Mouse (Mus musculus): ENCODE results near the gene Gm20388. TPM values are rescaled to one million over a fixed set of nuclear protein-coding genes. Genes with fewer than 3 reads are reported as not detected.
"Not testable (repeated sequence)": the region's sequence is repeated elsewhere in the genome, so short reads cannot be mapped to it uniquely, and the experiment has no call there.

The Gm20388 gene
- polyA plus RNA-seq, 1 experiment from 2014 or later, result 47.1 TPM

DNA sequence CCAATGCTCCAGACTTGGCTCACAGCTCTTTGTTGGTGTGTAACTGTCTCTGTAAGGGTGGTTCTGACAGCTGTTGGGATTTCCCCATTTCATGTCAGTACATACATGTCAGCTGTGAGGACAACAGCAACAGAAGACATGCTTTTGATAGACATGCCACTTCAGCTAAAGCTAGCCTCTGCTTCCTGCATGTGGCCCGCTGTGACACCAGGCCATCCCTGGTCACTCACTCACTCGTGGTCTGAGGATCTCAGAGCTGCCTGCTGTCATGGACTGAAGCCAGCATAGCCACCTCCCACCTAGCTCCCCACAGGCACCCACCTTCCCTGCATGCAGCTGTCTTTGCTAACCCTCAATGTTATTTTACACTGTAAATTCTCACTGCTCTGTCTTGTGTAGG is 1686.9 kb downstream of the Gm20388 start:
- 77% methylated on average over 2 of the region's 2 CpGs for WGBS (ENCODE audit: missing documents)
- peaks cover 29% of the 10 kb centered on the region for H3K79me2 ChIP-seq (ENCODE audit: inconsistent target)
- peaks cover 44% of the 10 kb centered on the region for H3K36me3 ChIP-seq (ENCODE audit: inconsistent target)

DNA sequence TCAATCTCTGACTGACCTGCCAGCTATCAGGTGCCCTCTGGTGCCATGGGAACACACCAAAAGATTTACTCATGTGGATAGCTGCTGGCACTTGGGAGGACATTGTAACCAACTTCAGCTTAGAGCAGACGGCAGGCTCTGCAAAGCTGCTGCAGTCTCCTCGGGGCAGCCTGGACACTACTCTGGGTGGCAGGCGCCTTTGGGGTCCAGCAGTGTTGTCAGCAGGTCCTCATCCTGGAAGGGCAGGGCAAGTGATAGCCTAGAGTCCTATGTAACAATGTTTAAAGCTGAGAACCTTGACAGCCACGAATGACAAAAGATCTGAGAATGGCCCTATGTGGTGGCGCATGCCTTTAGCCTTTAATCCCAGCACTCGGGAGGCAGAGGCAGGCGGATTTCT is 1687.5 kb downstream of the Gm20388 start:
- peaks cover 22% of the 10 kb centered on the region for H3K79me2 ChIP-seq (ENCODE audit: inconsistent target)
- H3K27ac ChIP-seq, result no peak overlapping the region
- no peak overlapping the region for H3K4me3 ChIP-seq (ENCODE audit: inconsistent target)
- peaks cover 43% of the 10 kb centered on the region for H3K36me3 ChIP-seq (ENCODE audit: inconsistent target)
- WGBS (ENCODE audit: missing documents), result 95% methylated on average over 7 of the region's 7 CpGs

More for the DNA sequence above, 1686.9 kb downstream of the Gm20388 start:
- H3K4me3 ChIP-seq (ENCODE audit: inconsistent target); H3K27ac ChIP-seq: not testable (repeated sequence)

DNA sequence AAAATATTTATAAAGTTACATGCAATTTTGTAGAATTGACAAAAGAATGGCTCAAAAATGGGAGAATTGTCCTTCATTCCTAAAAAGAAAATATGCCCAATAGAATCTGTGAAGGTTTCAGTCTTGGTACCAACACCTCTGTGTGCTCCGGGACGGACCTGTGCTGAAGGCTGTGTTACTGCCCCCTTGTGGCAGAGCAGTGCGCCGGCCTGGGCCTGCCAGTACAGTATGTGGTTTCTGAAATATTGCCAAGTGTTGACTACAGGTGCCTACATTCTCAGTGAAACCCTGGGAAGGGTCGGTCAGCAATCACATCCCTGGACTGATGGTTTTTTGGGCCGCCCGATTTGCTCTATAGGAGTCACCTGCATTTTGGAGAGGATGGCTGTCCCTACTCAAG is 1688.3 kb downstream of the Gm20388 start:
- H3K79me2 ChIP-seq (ENCODE audit: inconsistent target), result peaks cover 15% of the 10 kb centered on the region
- peaks cover 36% of the 10 kb centered on the region for H3K36me3 ChIP-seq (ENCODE audit: inconsistent target)
- WGBS (ENCODE audit: missing documents), result 27% methylated on average over 7 of the region's 7 CpGs
- no peak overlapping the region for H3K4me3 ChIP-seq (ENCODE audit: inconsistent target)
- no peak overlapping the region for H3K27ac ChIP-seq

DNA sequence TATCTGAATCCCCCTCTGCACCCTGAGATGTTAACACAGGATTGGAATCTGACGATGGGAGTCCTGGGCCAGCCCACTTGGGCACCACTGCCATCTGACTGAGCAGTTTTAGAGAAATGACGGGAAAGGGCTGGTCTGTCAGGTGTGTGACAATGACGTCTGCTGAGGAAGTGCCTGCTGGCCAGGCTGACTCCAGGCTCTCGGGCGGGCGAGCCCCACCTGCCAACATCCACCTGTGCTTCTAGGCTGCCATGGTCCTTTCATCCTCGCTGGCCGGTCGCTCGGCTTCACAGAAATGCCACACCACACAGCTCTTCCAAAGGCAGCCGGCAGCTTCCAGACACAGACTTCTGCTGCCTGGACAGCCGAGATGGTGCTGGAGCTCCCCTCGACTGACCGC is 1689.2 kb downstream of the Gm20388 start:
- H3K4me3 ChIP-seq (ENCODE audit: inconsistent target), result no peak overlapping the region
- WGBS (ENCODE audit: missing documents), result 95% methylated on average over 13 of the region's 14 CpGs
- H3K79me2 ChIP-seq (ENCODE audit: inconsistent target), result peaks cover 5% of the 10 kb centered on the region; the same call in 1 of the 2 replicates
- peaks cover 27% of the 10 kb centered on the region for H3K36me3 ChIP-seq (ENCODE audit: inconsistent target)
- no peak overlapping the region for H3K27ac ChIP-seq

DNA sequence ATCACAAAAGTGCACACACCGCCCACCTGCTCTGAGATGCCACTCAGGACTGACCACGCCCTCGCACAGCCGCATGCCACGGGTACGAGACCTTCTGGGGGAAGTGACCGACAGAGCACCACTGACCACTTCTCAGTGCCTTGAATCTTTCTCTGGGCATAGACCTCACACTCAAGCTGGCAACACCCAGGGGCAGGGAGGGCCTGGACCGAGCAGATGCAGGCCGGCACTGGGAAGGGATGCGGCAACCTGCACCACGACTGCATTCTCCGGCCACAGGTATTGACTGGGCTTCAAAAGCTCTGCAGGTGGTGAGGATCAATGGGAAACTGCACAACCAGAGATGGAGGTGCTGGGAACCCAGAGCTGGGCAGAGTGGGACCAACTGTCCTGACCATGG is 1691.8 kb downstream of the Gm20388 start:
- Histone ChIP-seq H3K79me2 (ENCODE audit: inconsistent target) (no peaks in the 10 kb centered on the region), H3K36me3 (ENCODE audit: inconsistent target) (peaks cover 8% of the 10 kb centered on the region; the same call in 1 of the 2 replicates)
- 92% methylated on average over 12 of the region's 12 CpGs for WGBS (ENCODE audit: missing documents)

DNA sequence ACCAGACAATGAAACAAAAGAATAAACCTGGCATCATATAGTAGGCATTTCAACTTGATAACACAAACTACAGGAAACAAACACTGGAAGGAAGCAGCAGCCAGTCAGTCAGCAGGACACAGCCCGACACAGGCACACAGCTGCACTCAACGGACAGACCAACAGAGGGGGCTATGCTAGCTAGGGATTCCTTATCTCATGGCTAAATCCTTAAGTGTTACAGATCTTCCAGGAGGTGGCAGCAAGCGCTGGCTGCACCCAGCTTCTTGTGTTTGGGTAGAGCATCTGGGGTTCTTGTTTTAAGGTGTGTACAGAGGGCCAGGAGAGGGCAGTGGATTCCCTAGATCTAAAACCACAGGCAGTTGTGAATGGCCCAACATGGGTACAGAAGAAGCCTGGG is 1692.2 kb downstream of the Gm20388 start:
- no peak overlapping the region for H3K27ac ChIP-seq
- H3K79me2 ChIP-seq (ENCODE audit: inconsistent target), result no peaks in the 10 kb centered on the region
- WGBS (ENCODE audit: missing documents), result 14% methylated on average over 3 of the region's 3 CpGs
- peaks cover 3% of the 10 kb centered on the region; the same call in 1 of the 2 replicates for H3K36me3 ChIP-seq (ENCODE audit: inconsistent target)
- H3K4me3 ChIP-seq (ENCODE audit: inconsistent target), result no peak overlapping the region

More for the DNA sequence above, 1691.8 kb downstream of the Gm20388 start:
- no peak overlapping the region for H3K27ac ChIP-seq
- no peak overlapping the region for H3K4me3 ChIP-seq (ENCODE audit: inconsistent target)

DNA sequence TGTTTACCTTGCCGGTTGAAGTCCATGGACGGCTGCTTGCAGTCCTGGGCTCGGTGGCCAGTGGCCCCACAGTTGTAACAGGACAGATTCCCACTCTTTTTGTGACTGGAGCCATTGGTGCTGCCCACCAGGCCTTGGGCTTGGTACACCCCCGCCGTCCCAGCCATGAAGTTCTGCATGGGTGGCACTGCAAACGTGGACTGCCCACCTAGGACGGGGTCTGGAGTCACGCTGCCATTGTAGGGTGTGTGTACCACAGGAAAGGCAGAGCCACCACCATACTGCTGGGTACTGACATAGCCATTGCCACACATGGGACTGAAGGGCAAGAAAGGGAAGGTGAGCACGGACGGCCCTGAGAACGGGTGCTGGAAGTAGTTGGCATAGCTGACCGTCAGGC is 1693.2 kb downstream of the Gm20388 start:
- no peak overlapping the region for H3K27ac ChIP-seq
- H3K4me3 ChIP-seq (ENCODE audit: inconsistent target), result no peak overlapping the region
- H3K79me2 ChIP-seq (ENCODE audit: inconsistent target), result no peaks in the 10 kb centered on the region
- no peaks in the 10 kb centered on the region for H3K36me3 ChIP-seq (ENCODE audit: inconsistent target)
- WGBS (ENCODE audit: missing documents), result 93% methylated on average over 12 of the region's 12 CpGs

DNA sequence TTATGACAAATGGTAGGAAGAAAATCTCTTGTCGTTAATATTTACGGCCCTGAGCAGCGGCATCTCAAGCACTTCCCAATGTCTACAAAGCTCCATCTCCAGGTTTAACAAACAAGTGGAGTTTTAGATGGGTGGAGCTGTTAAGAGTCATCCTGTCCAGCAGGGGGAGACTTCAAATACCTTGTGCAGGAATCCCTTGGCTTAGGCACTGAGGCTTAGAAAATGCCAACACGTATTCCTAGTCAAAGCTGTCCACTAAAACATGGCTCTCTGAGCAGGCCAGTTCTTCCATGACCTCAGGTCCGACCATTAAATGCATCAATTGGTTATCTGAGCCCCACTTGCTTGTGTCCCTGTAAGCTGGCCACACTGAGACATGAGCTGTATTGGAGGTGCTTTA is 1697.0 kb downstream of the Gm20388 start:
- Histone ChIP-seq H3K79me2 (ENCODE audit: inconsistent target) (no peaks in the 10 kb centered on the region), H3K27ac (no peak overlapping the region), H3K4me3 (ENCODE audit: inconsistent target) (no peak overlapping the region), H3K36me3 (ENCODE audit: inconsistent target) (no peaks in the 10 kb centered on the region)
- WGBS (ENCODE audit: missing documents), result 92% methylated on average over 5 of the region's 5 CpGs

DNA sequence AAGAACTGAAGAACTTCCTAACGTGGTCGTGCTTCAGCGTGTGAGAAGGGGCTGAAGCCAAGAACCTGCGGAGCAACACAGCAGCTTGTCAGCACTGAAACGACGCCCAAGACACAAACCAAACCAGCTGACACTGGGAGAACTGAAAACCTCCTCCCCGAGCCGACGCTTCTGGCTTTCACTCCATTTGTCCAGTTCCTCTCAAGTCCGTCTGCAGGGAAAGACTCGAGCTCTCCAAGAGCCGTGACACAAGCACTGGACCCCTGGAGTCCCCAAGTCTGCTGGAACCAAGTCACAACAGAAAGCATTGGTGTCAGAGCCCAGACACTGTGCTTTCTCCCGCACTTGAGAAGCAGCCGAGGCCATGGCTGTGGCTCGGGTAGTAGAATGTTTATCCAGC is 1698.6 kb downstream of the Gm20388 start:
- H3K36me3 ChIP-seq (ENCODE audit: inconsistent target), result no peaks in the 10 kb centered on the region
- H3K79me2 ChIP-seq (ENCODE audit: inconsistent target), result no peaks in the 10 kb centered on the region
- H3K27ac ChIP-seq, result no peak overlapping the region
- WGBS (ENCODE audit: missing documents), result 93% methylated on average over 15 of the region's 15 CpGs
- H3K4me3 ChIP-seq (ENCODE audit: inconsistent target), result no peak overlapping the region

DNA sequence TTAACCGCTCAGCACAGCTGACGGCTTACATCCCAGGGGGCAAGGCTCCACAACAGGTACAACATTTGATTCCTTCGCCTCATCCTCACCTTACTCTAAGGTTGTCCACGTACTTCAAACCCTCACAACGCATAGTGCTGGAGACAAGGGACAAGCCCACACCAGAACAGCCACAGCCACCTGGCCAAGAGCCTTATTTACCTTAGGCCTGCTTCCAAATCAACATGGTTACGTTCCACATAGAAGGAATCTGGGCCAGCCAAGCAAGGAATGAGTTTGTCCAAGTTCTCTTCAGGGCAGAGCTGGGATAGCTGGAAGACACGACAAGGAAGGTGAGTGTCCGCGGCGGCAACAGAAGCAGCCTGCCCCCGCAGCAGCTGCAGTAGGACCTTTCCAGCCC is 1699.3 kb downstream of the Gm20388 start:
- no peaks in the 10 kb centered on the region for H3K36me3 ChIP-seq (ENCODE audit: inconsistent target)
- no peaks in the 10 kb centered on the region for H3K79me2 ChIP-seq (ENCODE audit: inconsistent target)
- H3K4me3 ChIP-seq (ENCODE audit: inconsistent target), result no peak overlapping the region
- H3K27ac ChIP-seq, result no peak overlapping the region
- 94% methylated on average over 11 of the region's 11 CpGs for WGBS (ENCODE audit: missing documents)

DNA sequence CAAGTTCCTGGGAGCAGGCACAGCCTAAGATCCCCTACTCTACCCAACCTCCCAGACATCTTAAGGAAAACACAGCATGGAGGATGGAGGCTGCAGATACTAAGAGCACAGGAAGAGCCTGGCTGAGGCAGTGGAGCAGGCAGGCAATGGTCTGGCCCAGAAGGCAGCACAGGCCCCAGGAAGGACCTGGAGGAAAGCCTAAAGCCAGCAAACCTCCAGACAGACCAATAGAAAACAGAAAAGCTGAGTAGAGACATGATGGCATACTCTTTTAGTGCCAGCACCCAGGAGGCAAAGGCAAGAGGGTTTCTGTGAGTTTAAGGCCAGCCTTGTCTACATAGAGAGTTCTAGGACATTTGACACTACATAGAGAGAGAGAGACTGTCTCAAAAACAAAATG is 1702.8 kb downstream of the Gm20388 start:
- no peak overlapping the region for H3K4me3 ChIP-seq (ENCODE audit: inconsistent target)
- H3K79me2 ChIP-seq (ENCODE audit: inconsistent target), result no peaks in the 10 kb centered on the region
- H3K36me3 ChIP-seq (ENCODE audit: inconsistent target), result no peaks in the 10 kb centered on the region
- H3K27ac ChIP-seq, result no peak overlapping the region

DNA sequence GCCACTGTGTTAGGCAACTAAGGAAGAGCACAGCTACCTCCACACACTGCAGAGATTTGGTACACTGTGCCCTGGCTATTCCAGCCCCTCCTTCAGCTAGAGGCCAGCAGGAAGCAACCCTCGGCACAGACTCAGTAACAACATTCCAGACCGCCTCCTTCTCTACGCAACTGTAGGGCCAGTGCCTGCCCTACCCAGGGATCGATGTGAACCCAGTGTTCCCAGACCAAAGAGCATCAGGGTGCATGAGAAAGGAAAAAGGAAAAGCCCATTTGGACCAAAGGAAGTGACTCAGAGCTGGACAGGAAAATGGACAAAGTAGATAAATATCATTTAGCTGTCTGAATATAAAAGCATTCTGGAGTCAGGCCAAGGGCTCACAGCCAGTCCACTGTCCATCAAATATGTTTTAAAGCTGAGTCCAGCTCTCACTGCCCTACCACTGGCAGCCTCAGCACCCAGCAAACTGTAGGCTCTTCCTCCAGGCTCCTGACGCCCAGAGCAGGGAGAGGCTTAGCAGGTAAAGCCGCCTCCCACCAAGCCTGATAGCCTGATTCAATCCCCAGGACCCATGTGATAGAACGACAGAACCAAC is 1708.9 kb downstream of the Gm20388 start:
- H3K27ac ChIP-seq, result no peak overlapping the region
- H3K4me3 ChIP-seq (ENCODE audit: inconsistent target), result no peak overlapping the region
- H3K79me2 ChIP-seq (ENCODE audit: inconsistent target), result no peaks in the 10 kb centered on the region
- H3K36me3 ChIP-seq (ENCODE audit: inconsistent target), result no peaks in the 10 kb centered on the region
- WGBS (ENCODE audit: missing documents), result 65% methylated on average over 7 of the region's 7 CpGs

DNA sequence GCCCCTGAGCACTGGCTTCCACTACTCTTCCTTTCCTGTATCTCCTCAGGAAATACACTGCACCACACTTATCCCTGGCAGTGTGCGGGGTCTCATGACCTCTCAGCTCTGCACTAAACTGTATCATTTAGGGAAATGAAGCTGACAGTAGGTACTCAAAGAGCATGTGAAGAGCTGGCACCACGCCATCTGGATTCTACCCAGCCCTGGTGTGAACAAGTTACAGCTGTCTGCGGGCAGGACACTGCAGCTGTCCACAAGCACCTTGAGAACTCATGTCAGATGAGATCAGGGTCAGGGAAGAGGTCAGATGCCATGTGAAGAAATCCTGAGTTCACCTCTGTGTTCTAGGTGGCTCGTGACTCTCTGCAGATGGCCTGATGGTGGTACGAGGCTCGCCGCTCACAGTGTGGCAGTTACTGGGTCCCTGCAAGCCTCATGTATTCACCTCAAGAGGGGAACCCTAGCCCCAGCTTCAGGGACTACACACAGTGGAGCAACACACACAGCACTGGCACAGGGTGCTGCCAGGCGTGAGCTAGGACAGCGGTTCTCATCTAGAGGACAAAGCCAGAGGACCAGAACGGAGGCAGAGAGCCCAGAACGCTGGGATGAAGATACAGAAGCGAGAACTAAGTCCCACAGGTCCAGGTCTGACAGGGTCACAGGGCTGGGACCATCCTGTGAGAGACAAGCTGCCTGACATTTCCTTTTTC is 1710.3 kb downstream of the Gm20388 start:
- no peak overlapping the region for H3K27ac ChIP-seq
- no peaks in the 10 kb centered on the region for H3K79me2 ChIP-seq (ENCODE audit: inconsistent target)
- H3K36me3 ChIP-seq (ENCODE audit: inconsistent target), result no peaks in the 10 kb centered on the region
- H3K4me3 ChIP-seq (ENCODE audit: inconsistent target), result no peak overlapping the region
- 92% methylated on average over 11 of the region's 12 CpGs for WGBS (ENCODE audit: missing documents)

DNA sequence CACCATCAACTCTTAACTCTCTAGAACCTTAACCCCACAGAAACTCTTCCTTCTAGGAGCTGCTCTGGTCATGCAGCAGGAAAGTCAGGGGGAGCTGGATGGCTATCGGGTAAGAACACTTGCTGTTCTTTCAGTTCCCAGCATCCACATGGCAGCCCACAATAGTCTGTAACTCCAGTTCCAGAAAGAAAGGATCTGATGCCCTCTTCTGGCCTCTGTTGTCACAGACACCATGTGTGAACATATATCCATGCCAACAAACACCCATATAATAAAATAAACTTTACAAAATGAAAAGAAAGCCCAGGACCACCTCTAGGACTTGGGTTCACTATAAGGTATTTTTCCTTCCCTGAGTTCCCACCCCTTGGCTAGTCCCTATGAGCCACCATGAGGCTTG is 1711.2 kb downstream of the Gm20388 start:
- no peaks in the 10 kb centered on the region for H3K79me2 ChIP-seq (ENCODE audit: inconsistent target)
- no peak overlapping the region for H3K4me3 ChIP-seq (ENCODE audit: inconsistent target)
- WGBS (ENCODE audit: missing documents), result 62% methylated on average over 1 of the region's 1 CpGs
- no peaks in the 10 kb centered on the region for H3K36me3 ChIP-seq (ENCODE audit: inconsistent target)
- no peak overlapping the region for H3K27ac ChIP-seq

DNA sequence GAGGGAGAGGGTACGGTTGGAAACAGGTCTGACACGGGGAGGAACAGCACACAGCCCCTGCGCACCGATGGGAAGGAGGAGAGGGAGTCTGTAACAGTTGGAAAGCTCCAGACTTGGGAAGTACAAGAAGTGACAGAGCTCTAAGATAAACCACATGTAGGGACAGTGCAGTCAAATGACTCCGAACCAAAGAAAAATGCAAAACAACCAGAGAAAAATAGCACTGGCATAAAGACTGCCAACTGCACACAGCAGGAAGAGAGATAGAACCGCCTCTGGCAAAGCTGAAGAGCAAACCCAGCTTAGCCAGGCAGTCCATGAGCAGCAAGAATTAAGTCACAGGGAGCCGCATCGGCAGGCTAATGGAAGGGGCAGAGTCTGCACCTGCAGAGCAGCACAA is 1712.4 kb downstream of the Gm20388 start:
- Histone ChIP-seq H3K27ac (no peak overlapping the region), H3K79me2 (ENCODE audit: inconsistent target) (no peaks in the 10 kb centered on the region), H3K4me3 (ENCODE audit: inconsistent target) (no peak overlapping the region), H3K36me3 (ENCODE audit: inconsistent target) (no peaks in the 10 kb centered on the region)
- 91% methylated on average over 8 of the region's 8 CpGs for WGBS (ENCODE audit: missing documents)

Measured in macrophage (primary cell).